ENCODE assay signal across 9 mouse cellular contexts in the genomic region with DNA sequence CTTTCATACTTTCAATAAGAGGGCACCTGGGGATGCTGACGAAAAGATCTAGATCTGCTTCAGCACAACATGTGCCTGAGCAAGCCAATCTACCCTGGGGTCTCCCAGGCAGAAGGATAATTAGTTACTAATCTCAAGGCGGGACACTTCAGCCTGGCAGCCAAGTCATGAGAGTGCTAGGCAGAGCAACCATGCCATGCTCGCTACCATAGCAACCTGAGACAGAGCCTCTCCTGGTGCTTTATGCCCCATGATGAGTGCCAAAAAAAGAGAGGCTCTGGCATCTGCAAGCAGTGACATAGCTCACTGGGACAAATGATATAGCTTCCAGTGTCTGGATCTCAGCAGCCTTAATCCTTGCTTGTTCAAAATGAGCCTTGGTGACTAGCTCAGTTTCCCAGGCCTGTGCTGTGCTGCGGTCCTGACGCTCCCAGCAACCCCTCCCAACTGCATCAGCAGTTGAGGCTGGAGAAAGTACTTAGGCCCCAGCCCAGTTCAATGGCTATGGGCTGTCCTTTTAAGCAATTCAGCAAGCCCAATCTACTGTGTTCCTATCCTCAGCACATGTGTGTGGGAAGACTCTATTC. TPM values are rescaled to one million over a fixed set of nuclear protein-coding genes. Genes with fewer than 3 reads are reported as not detected.
DNase-seq lines count a peak whose midpoint lies in the region; ATAC-seq lines count a peak whose summit lies in the region.
"Had no signal": no experiment of that assay in that cellular context is flagged by ENCODE, and none has a peak within 500 bp of the region (broad histone marks: within the 10 kb centered on the region; RNA-seq: fewer than 3 reads in every experiment).

No protein-coding gene starts in this region.

- H3K27me3 ChIP-seq in embryonic facial prominence, embryonic 14.5 days (replicated peaks; ENCODE audit: control insufficient read depth, insufficient read depth, low read length), result no peaks in the 10 kb centered on the region
- H3K27me3 ChIP-seq in hindbrain, embryonic 11.5 days (ENCODE audit: control insufficient read depth, insufficient read depth, low read length), result no peaks in the 10 kb centered on the region
- no peaks in the 10 kb centered on the region for H3K27me3 ChIP-seq in midbrain, embryonic 14.5 days (ENCODE audit: control insufficient read depth, insufficient read depth, low read length)
- H3K27me3 ChIP-seq: heart, embryonic 13.5 days had no signal

- peak; percentile 60 for ATAC-seq in embryonic facial prominence, embryonic 14.5 days (ENCODE audit: low read depth)
- ATAC-seq in hindbrain, embryonic 11.5 days (ENCODE audit: low FRiP score), result peak; percentile 37; the same call in 1 of the 2 replicates
- peak; percentile 85 for ATAC-seq in midbrain, embryonic 14.5 days (ENCODE audit: low FRiP score, low TSS enrichment)

- no peaks in the 10 kb centered on the region for H3K4me1 ChIP-seq in embryonic facial prominence, embryonic 14.5 days (ENCODE audit: control insufficient read depth, insufficient read depth, low read length)
- peaks cover 9% of the 10 kb centered on the region for H3K4me1 ChIP-seq in hindbrain, embryonic 11.5 days (replicated peaks; ENCODE audit: control insufficient read depth, insufficient read depth, low read length)
- peaks cover 29% of the 10 kb centered on the region for H3K4me1 ChIP-seq in midbrain, embryonic 14.5 days (ENCODE audit: control insufficient read depth, insufficient read depth, low read length)

- no peaks in the 10 kb centered on the region for H3K36me3 ChIP-seq in embryonic facial prominence, embryonic 14.5 days (ENCODE audit: control insufficient read depth, insufficient read depth, low read length)
- H3K36me3 ChIP-seq in hindbrain, embryonic 11.5 days (ENCODE audit: control insufficient read depth, insufficient read depth, low read length), result no peaks in the 10 kb centered on the region
- H3K36me3 ChIP-seq in midbrain, embryonic 14.5 days (ENCODE audit: control insufficient read depth, insufficient read depth, low read length), result no peaks in the 10 kb centered on the region
- H3K36me3 ChIP-seq: heart, embryonic 13.5 days had no signal

- peak; percentile 21 for DNase-seq in layer of hippocampus, adult 11-12 months (ENCODE audit: low spot score)
- no peak for DNase-seq in layer of hippocampus, adult 9-10 months (ENCODE audit: low spot score)
- peak; percentile 74 for DNase-seq in embryonic facial prominence, embryonic 14.5 days (ENCODE audit: low spot score)
- DNase-seq in hindbrain, embryonic 11.5 days (ENCODE audit: low spot score), result no peak
- peak; percentile 82 for DNase-seq in midbrain, embryonic 14.5 days
- DNase-seq in adipocyte (ENCODE audit: low spot score), result no peak
- DNase-seq in ovary, postnatal 10 days (ENCODE audit: low spot score), result no peak
- no peak for DNase-seq in c-Kit-positive CD71-positive TER-119-positive erythroid progenitor cells, embryonic 14.5 days (ENCODE audit: low spot score)

- no peaks in the 10 kb centered on the region for H3K9me3 ChIP-seq in embryonic facial prominence, embryonic 14.5 days (ENCODE audit: control insufficient read depth, low read length)
- no peaks in the 10 kb centered on the region for H3K9me3 ChIP-seq in hindbrain, embryonic 11.5 days (ENCODE audit: control insufficient read depth, low read length)
- H3K9me3 ChIP-seq in midbrain, embryonic 14.5 days (ENCODE audit: control insufficient read depth, low read length), result no peaks in the 10 kb centered on the region
- H3K9me3 ChIP-seq: heart, embryonic 13.5 days had no signal

- WGBS in embryonic facial prominence, embryonic 14.5 days, result 74% methylated on average over 5 of the region's 5 CpGs
- 46% methylated on average over 5 of the region's 5 CpGs for WGBS in hindbrain, embryonic 11.5 days
- WGBS in midbrain, embryonic 14.5 days, result 11% methylated on average over 5 of the region's 5 CpGs

- no peak overlapping the region for H3K4me2 ChIP-seq in embryonic facial prominence, embryonic 14.5 days (ENCODE audit: low read depth, low read length)
- no peak overlapping the region for H3K4me2 ChIP-seq in hindbrain, embryonic 11.5 days (replicated peaks; ENCODE audit: low read depth, low read length)
- H3K4me2 ChIP-seq in midbrain, embryonic 14.5 days (ENCODE audit: low read length), result no peak overlapping the region
- H3K4me2 ChIP-seq: heart, embryonic 13.5 days had no signal

- no peak overlapping the region for H3K4me3 ChIP-seq in embryonic facial prominence, embryonic 14.5 days (ENCODE audit: low read depth, low read length)
- no peak overlapping the region for H3K4me3 ChIP-seq in hindbrain, embryonic 11.5 days (ENCODE audit: low read depth, low read length)
- no peak overlapping the region for H3K4me3 ChIP-seq in midbrain, embryonic 14.5 days (replicated peaks; ENCODE audit: low read depth, low read length)
- H3K4me3 ChIP-seq: heart, embryonic 13.5 days had no signal

- no peak overlapping the region for H3K27ac ChIP-seq in embryonic facial prominence, embryonic 14.5 days (replicated peaks; ENCODE audit: low read depth, low read length)
- H3K27ac ChIP-seq in hindbrain, embryonic 11.5 days (ENCODE audit: low read depth, low read length), result 0 out of 2 replicates have a peak overlapping the region, but pooled peaks have one; percentile 6
- H3K27ac ChIP-seq in midbrain, embryonic 14.5 days (replicated peaks; ENCODE audit: low read depth, low read length), result peak overlapping the region; percentile 72
- H3K27ac ChIP-seq: heart, embryonic 13.5 days had no signal

- no peak overlapping the region for H3K9ac ChIP-seq in embryonic facial prominence, embryonic 14.5 days (ENCODE audit: low read depth, low read length)
- 0 out of 2 replicates have a peak overlapping the region, but pooled peaks have one; percentile 20 for H3K9ac ChIP-seq in hindbrain, embryonic 11.5 days (ENCODE audit: low read depth, low read length)
- no peak overlapping the region for H3K9ac ChIP-seq in midbrain, embryonic 14.5 days (replicated peaks; ENCODE audit: low read length)
- H3K9ac ChIP-seq: heart, embryonic 13.5 days had no signal

RNA-seq across cellular contexts. Expression of a gene that starts 32.8 kb away (rescaled TPM):
- polyA plus RNA-seq in embryonic facial prominence, embryonic 14.5 days (2014; fragmentation: Nextera tagmentation; extraction: Ambion mirVana), result 5.5 TPM in 2 replicates
- 4.6 and 5.1 TPM in 2 replicates for polyA plus RNA-seq in hindbrain, embryonic 11.5 days (2014; fragmentation: Nextera tagmentation; extraction: Ambion mirVana)
- polyA plus RNA-seq in midbrain, embryonic 14.5 days (2014; fragmentation: Nextera tagmentation; extraction: Ambion mirVana), result 2.9 and 3.5 TPM in 2 replicates

RNA-seq across cellular contexts. Expression of a gene that starts 56.7 kb away (rescaled TPM):
- polyA plus RNA-seq in embryonic facial prominence, embryonic 14.5 days (2014; fragmentation: Nextera tagmentation; extraction: Ambion mirVana), result 7.6 and 10.8 TPM in 2 replicates
- 8.7 and 10.1 TPM in 2 replicates for polyA plus RNA-seq in hindbrain, embryonic 11.5 days (2014; fragmentation: Nextera tagmentation; extraction: Ambion mirVana)
- 29.5 and 31.0 TPM in 2 replicates for polyA plus RNA-seq in midbrain, embryonic 14.5 days (2014; fragmentation: Nextera tagmentation; extraction: Ambion mirVana)

Comparison
In these comparisons a context has a peak if more than half of its experiments do, and no peak if none do; other contexts are left out.
1. DNase-seq: peak in layer of hippocampus, adult 11-12 months (single experiment), embryonic facial prominence, embryonic 14.5 days (single experiment) and midbrain, embryonic 14.5 days (single experiment); none in layer of hippocampus, adult 9-10 months (single experiment), hindbrain, embryonic 11.5 days (single experiment), adipocyte (single experiment), ovary, postnatal 10 days (single experiment) and c-Kit-positive CD71-positive TER-119-positive erythroid progenitor cells, embryonic 14.5 days (single experiment).
2. Peak in every context shown above with its lines, with median percentiles within 50 percentile points of each other: ATAC-seq.